Mouse (Mus musculus) hindbrain, embryonic 15.5 days (tissue): ENCODE results near the gene Agmat. TPM values are rescaled to one million over a fixed set of nuclear protein-coding genes. Genes with fewer than 3 reads are reported as not detected.
A peak's percentile ranks its signal among the peaks of the same experiment; 100 is the strongest.

Experiments used
- ATAC-seq: fragments of 200-750 bp; cut with Nextera tagmentation; 2 replicates; pipeline ENCODE4 v1.8.0; 2017; ENCODE audit warnings: low read depth, moderate number of reproducible peaks, moderate TSS enrichment; ENCODE audit not compliant: low FRiP score
- H3K27ac ChIP-seq: fragments of 300-500 bp; sonication (generic); replicated peaks from 2 replicates; pipeline ENCODE4 v1.5.1; 2015; ENCODE audit warnings: mild to moderate bottlenecking, inconsistent platforms
- H3K27me3 ChIP-seq: fragments of 300-500 bp; sonication (generic); 2 replicates; pipeline ENCODE4 v1.6.1; 2015; ENCODE audit warnings: control low read depth, inconsistent platforms
- H3K36me3 ChIP-seq: fragments of 300-500 bp; sonication (generic); 2 replicates; pipeline ENCODE4 v1.6.1; 2015; ENCODE audit warnings: control low read depth, inconsistent platforms
- H3K4me1 ChIP-seq: fragments of 300-500 bp; sonication (generic); replicated peaks from 2 replicates; pipeline ENCODE4 v1.6.1; 2015; ENCODE audit warnings: control low read depth, inconsistent platforms
- H3K4me2 ChIP-seq: fragments of 300-500 bp; sonication (generic); 2 replicates; pipeline ENCODE4 v1.6.1; 2015; ENCODE audit warnings: moderate library complexity, mild to moderate bottlenecking, inconsistent platforms
- H3K4me3 ChIP-seq: fragments of 300-500 bp; sonication (generic); 2 replicates; pipeline ENCODE4 v1.5.1; 2015; ENCODE audit warnings: mild to moderate bottlenecking, inconsistent platforms
- H3K9ac ChIP-seq: fragments of 300-500 bp; sonication (generic); 2 replicates; pipeline ENCODE4 v1.6.1; 2015; ENCODE audit warnings: inconsistent platforms
- H3K9me3 ChIP-seq: fragments of 300-500 bp; sonication (generic); 2 replicates; pipeline ENCODE4 v1.6.1; 2016; ENCODE audit warnings: control low read depth, inconsistent platforms
- WGBS: fragments of 180-500 bp; shearing (Covaris S2); methylation state at CpG from one replicate; pipeline ENCODE4 v1.1.7; 2015; 5-methylcytosine and 5-hydroxymethylcytosine counted together
- polyA plus RNA-seq: library from polyadenylated mRNA; unstranded; fragments of >200 nt; fragmentation: Nextera tagmentation; extraction: Ambion mirVana; gene quantifications from 2 replicates; pipeline ENCODE4 v1.2.1, GENCODE M21; 2015

Agmat gene
- 0.14 and 0.21 TPM in 2 replicates for polyA plus RNA-seq

DNA sequence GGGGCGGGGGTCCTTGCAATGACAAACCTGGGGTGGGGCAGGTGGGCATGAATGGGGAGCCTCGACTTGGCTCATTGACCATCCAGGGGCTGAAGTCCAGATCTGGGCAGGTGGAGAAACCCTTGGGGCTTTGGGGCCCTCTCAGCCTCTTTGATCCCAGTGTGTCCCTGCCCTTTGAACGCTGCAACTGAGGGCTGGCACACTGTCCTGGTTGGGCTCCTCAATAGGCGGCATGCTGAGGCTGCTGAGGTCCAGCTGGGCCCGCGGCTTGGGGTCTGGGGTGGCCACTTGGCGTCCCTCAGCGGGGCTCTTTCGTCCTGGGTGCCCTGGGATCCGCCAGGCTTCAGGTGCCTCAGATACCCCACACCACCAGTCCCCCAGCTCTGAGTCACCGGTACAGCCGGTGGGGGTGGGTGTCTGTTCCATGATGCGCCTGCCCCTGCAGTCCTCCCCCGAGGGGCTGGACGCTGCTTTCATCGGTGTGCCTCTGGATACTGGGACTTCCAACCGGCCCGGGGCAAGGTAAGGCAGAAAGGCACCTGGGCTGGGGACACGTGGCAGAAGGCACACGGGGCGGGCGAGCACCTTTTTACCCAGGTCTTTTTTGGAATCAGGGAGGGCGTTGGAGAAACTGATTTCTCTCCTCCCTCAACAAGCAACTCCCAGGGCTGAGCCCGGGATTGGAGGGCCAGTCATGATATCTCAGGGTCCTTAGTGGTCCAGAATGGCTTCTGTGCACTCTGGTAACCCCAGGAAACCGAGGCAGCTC, at the start of gene Agmat:
TSS of gene Agmat (plus strand) at position 95 of the 769 bp plus-strand sequence.
- Histone ChIP-seq H3K27me3 (no peaks in the 10 kb centered on the region), H3K4me2 (no peak within 1 kb of the TSS), H3K27ac (no peak within 1 kb of the TSS), H3K4me3 (no peak within 1 kb of the TSS), H3K9ac (no peak within 1 kb of the TSS), H3K36me3 (no peaks in the 10 kb centered on the region), H3K9me3 (no peaks in the 10 kb centered on the region), H3K4me1 (no peaks in the 10 kb centered on the region)
- no peak for ATAC-seq
- 27% methylated on average over 25 of the region's 25 CpGs for WGBS

DNA sequence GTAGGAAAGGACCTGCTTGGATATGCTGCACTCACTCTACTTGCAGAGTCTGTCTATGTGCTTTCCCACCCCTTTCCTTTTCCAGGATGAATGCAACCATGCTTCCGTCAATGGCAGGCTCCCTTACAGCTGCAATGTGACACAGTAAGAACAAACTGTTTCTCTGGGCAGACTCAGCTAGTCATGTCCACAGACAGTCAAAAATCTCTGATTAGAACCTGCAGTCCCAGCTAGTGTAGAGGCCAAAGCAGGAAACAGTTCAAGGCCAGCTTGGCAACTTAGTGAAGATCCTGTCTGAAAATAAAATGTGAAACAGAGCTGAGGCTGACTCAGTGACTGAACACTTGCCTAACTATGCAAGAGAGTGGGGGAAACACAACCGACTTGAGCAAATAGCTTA, 41.8 kb upstream of the Agmat start:
- Histone ChIP-seq H3K27ac (no peak overlapping the region), H3K4me1 (no peaks in the 10 kb centered on the region), H3K36me3 (peaks cover 77% of the 10 kb centered on the region), H3K27me3 (no peaks in the 10 kb centered on the region), H3K4me3 (no peak overlapping the region), H3K9ac (no peak overlapping the region), H3K4me2 (no peak overlapping the region), H3K9me3 (no peaks in the 10 kb centered on the region)
- no peak for ATAC-seq
- WGBS = 90% methylated on average over 2 of the region's 2 CpGs

DNA sequence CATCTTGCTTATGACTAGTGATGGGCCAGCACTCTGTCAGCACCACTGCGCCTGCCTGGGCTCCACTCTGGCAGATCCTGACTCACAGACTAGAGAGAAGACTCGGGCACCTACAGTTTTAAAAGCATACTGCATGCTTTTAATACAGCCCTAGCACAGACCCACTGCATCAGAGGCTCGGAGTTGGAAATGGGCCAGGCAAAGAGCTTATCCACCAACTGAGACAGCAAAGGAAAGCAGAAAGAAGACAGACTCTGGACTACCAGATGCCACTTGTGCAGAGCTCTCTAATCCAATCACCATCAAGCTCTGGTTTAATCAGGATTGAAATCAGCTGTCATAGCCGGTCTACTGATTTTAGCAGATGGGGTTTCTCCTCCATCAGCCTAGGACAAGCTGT, 41.1 kb upstream of the Agmat start:
- peak; percentile 73; the same call in 1 of the 2 replicates for ATAC-seq
- peaks cover 72% of the 10 kb centered on the region for H3K36me3 ChIP-seq
- no peak overlapping the region for H3K9ac ChIP-seq
- H3K4me3 ChIP-seq = no peak overlapping the region
- 72% methylated on average over 4 of the region's 4 CpGs for WGBS
- H3K27me3 ChIP-seq = no peaks in the 10 kb centered on the region
- no peaks in the 10 kb centered on the region for H3K4me1 ChIP-seq
- no peak overlapping the region for H3K4me2 ChIP-seq
- H3K9me3 ChIP-seq = no peaks in the 10 kb centered on the region
- no peak overlapping the region for H3K27ac ChIP-seq

DNA sequence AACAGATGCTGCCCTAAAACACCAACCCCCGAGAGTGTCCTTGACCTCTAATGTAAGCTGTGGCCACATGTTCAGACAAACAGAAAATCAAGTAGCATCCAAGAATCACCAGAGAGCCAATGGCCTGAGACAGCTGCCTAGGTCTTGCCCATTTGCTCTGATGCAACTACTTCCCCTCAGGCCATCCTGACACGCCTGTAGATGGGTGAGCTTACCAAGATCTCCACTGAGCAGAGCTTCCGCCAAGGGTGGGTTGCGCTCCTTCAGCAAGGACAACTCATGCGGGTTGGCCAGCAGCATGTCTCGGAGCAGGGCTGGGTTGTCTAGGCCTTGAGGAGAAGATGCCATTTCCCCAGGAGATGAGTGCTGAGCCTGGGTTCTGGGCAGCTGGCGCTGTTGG, 38.5 kb upstream of the Agmat start:
- Histone ChIP-seq H3K27me3 (no peaks in the 10 kb centered on the region), H3K36me3 (peaks cover 71% of the 10 kb centered on the region), H3K27ac (no peak overlapping the region), H3K9ac (no peak overlapping the region), H3K4me2 (no peak overlapping the region), H3K4me1 (no peaks in the 10 kb centered on the region), H3K9me3 (no peaks in the 10 kb centered on the region), H3K4me3 (no peak overlapping the region)
- WGBS = 94% methylated on average over 7 of the region's 7 CpGs
- no peak for ATAC-seq

DNA sequence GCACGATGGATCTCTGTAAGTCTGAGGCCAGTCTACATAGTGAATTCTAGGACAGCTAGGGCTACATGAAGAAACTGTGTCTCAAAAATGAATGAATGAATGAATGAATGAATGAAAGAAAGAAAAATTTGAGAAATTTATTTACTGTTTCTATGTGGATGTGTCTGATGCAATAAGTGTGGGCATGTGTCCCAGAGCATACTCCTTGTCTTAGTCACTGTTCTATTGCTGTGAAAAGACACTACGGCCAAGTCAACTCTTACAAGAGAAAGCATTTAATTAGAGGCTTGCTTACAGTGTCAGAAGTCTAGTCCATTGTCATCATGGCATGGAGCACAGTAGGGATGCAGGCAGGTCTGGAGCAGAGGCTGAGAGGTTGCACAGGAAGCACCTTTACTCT, 37.5 kb upstream of the Agmat start:
- ATAC-seq = no peak
- H3K27ac ChIP-seq = no peak overlapping the region
- no peak overlapping the region for H3K4me2 ChIP-seq
- H3K9me3 ChIP-seq = no peaks in the 10 kb centered on the region
- H3K4me1 ChIP-seq = no peaks in the 10 kb centered on the region
- no peak overlapping the region for H3K9ac ChIP-seq
- no peak overlapping the region for H3K4me3 ChIP-seq
- no peaks in the 10 kb centered on the region for H3K27me3 ChIP-seq
- peaks cover 66% of the 10 kb centered on the region for H3K36me3 ChIP-seq
- WGBS = 99% methylated on average over 2 of the region's 2 CpGs

DNA sequence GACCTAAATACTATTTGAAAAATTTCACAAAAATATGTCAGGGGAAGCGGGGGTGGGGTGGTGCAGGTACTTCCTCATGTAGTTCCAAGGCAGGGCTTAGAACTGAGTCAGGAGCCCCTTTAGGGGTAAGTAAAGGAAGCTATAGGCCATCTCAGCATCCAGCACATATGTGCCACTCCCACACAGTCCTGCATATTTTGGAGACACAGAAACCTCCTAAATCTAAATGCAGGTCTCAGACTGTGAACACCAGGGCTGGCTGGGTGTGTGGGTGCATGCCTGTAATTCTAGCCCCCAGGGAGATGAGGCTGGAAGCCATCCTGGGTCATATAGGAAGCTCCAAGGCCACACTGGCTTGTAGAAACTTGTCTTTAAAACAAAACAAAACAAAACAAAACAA, 35.2 kb upstream of the Agmat start:
- peaks cover 47% of the 10 kb centered on the region for H3K36me3 ChIP-seq
- 100% methylated on average over 1 of the region's 1 CpGs for WGBS
- no peaks in the 10 kb centered on the region; the same call in 1 of the 2 replicates for H3K4me1 ChIP-seq
- no peak overlapping the region for H3K4me2 ChIP-seq
- no peak for ATAC-seq
- H3K9me3 ChIP-seq = no peaks in the 10 kb centered on the region
- no peak overlapping the region for H3K27ac ChIP-seq
- no peak overlapping the region for H3K4me3 ChIP-seq
- no peaks in the 10 kb centered on the region for H3K27me3 ChIP-seq
- no peak overlapping the region for H3K9ac ChIP-seq

DNA sequence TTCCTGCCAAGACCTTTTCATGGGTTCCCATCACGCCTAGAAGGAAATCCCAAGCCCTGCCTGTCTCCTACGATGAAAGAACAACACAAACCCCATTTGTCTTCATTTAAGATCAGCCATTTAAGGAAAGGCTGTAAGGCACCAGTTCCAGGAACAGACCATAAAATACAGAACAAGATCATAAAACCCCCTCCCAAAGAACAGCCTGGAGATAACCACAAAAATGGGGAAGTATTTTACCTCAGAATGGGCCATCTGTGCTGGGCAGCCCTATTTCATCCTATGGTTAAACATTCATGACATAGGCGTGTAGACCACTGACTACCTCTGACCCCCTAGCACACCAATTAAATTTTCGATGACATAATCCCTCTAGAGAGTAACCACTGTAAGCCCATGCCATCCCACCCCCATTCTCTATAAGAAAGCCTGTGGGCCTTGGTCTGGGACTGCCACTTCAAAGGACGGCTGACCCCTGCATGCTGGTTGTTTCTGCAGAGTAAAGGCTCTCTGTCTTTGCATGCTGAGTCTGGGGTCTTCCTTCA, 32.8 kb upstream of the Agmat start:
- Histone ChIP-seq H3K4me3 (no peak overlapping the region), H3K9ac (no peak overlapping the region), H3K27me3 (no peaks in the 10 kb centered on the region), H3K36me3 (peaks cover 25% of the 10 kb centered on the region), H3K9me3 (no peaks in the 10 kb centered on the region), H3K4me1 (no peaks in the 10 kb centered on the region; the same call in 1 of the 2 replicates), H3K4me2 (no peak overlapping the region), H3K27ac (no peak overlapping the region)
- ATAC-seq = no peak
- 87% methylated on average over 5 of the region's 5 CpGs for WGBS

DNA sequence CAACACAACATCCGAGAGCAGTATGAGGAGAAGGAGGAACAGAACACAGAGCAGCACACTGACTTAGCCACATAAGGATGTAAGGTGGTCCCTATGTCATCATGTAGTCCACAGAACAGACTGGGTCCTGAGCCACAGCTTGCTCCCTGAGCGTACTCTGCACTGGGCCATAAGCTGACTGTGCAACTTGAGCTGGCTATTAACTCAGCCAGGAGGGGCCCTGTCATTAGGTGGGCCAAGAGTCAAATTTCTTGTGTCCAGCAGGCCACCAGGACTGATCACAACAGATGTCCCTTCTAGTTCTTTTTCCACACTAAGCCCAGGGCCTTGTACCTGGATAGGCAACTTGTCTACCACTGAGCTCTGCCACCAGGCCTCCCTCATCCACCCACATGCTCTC, 31.4 kb upstream of the Agmat start:
- no peak overlapping the region for H3K9ac ChIP-seq
- H3K4me2 ChIP-seq = no peak overlapping the region
- 92% methylated on average over 2 of the region's 2 CpGs for WGBS
- peaks cover 18% of the 10 kb centered on the region for H3K36me3 ChIP-seq
- peaks cover 6% of the 10 kb centered on the region for H3K4me1 ChIP-seq
- no peaks in the 10 kb centered on the region for H3K9me3 ChIP-seq
- H3K27me3 ChIP-seq = no peaks in the 10 kb centered on the region
- no peak for ATAC-seq
- H3K4me3 ChIP-seq = no peak overlapping the region
- no peak overlapping the region for H3K27ac ChIP-seq

DNA sequence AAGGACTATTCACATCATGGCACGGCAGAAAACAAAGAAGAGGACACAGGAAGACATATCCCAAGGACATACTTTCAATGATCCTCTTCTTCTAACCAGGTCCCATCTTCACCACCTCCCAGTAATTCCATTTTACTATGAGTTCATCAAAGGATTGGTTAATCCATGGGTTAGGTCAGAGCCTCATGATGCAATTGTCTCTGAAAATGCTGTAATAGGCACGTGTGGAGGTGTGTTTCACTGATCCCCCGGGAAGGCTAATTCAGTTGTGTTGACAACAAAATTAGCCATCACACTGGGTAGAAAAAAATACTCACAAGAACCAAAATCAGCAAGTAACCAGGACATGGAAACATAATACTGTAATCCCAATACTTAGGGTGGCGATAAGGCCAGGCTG, 28.8 kb upstream of the Agmat start:
- no peaks in the 10 kb centered on the region for H3K27me3 ChIP-seq
- no peak overlapping the region for H3K4me3 ChIP-seq
- H3K4me2 ChIP-seq = no peak overlapping the region
- no peak for ATAC-seq
- no peak overlapping the region for H3K27ac ChIP-seq
- no peak overlapping the region for H3K9ac ChIP-seq
- H3K36me3 ChIP-seq = peaks cover 8% of the 10 kb centered on the region
- H3K4me1 ChIP-seq = peaks cover 24% of the 10 kb centered on the region
- 84% methylated on average over 4 of the region's 4 CpGs for WGBS
- H3K9me3 ChIP-seq = no peaks in the 10 kb centered on the region

DNA sequence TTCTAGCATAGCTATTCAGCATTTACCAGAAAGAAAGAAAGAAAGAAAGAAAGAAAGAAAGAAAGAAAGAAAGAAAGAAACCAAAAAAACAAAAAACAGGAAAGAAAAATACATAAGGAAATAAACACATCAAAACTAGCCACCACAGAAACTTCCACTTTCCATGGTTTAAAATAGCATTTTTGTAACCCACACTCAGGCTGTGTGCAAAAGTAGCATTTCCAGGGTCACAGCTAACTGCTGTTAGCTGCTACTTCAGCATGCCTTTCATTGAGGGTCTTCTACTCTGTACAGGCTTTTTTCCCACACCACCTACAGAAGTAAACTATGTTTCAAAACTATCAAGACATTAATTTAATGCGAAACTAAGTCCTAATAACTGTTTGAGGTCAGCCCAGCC, 27.2 kb upstream of the Agmat start:
- Histone ChIP-seq H3K4me3 (no peak overlapping the region), H3K9ac (no peak overlapping the region), H3K27ac (no peak overlapping the region), H3K9me3 (no peaks in the 10 kb centered on the region), H3K27me3 (no peaks in the 10 kb centered on the region), H3K4me2 (no peak overlapping the region), H3K36me3 (no peaks in the 10 kb centered on the region), H3K4me1 (peaks cover 28% of the 10 kb centered on the region)
- ATAC-seq = no peak
- 90% methylated on average over 1 of the region's 1 CpGs for WGBS

DNA sequence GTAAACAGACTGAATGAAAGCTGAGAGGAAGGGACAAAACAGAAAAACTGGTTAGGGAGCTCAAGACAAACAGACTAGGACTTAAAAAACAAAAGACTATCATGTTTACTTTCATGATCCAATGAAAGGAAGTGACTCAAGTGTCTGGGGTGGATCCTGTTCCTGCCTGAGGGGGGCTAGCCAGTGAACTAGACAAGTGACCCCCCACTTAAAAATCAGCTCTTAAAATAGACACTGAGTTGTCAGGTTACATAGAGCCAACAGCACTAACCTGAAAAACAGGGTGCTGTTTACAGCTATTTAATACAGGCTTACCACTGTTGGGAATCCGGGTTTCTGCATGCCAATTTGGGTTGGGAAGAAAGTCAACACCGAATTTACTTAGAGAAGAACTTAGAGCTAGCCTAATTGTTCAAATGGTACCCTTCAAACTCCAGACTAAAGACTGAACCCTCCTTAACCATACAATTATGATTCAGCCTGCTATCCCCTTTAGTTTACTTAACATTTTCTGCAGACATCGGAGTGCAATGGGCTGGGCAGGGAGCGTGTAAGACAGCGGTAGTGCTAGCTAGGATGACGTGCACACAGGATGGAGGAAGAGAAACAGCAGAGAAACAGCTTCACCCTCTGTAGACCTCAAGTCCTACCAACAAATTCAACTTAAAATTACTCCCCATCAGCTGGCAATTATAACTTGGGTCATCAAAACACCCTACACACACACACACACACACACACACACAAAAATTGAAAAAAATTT, 25.5 kb upstream of the Agmat start:
- Histone ChIP-seq H3K4me2 (peak overlapping the region; percentile 72), H3K27me3 (no peaks in the 10 kb centered on the region), H3K9me3 (no peaks in the 10 kb centered on the region), H3K36me3 (no peaks in the 10 kb centered on the region), H3K4me1 (peaks cover 28% of the 10 kb centered on the region), H3K9ac (no peak overlapping the region), H3K27ac (no peak overlapping the region), H3K4me3 (no peak overlapping the region)
- WGBS = 85% methylated on average over 6 of the region's 6 CpGs
- no peak for ATAC-seq

DNA sequence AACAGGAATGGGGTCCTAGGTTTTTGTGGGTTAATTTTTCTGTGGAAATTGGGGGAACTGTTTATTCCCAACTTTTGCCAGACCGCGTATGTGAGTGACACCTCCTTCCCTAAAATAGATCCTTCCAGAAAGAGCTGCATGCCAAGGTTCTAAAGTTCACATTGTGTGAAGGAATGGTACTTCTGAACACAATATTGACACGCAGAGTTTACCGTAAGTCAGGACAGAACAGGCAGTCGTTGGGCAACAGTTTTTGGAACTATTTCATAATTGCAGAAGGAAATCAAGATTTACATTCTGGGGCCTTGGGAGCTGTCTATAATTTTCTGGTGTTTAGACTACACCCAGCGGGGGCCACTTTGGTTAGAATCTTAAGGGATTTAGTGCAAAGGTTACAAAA, 24.5 kb upstream of the Agmat start:
- Histone ChIP-seq H3K4me2 (peak overlapping the region; percentile 72), H3K27me3 (no peaks in the 10 kb centered on the region), H3K9me3 (no peaks in the 10 kb centered on the region), H3K27ac (no peak overlapping the region), H3K36me3 (no peaks in the 10 kb centered on the region), H3K9ac (peak overlapping the region; percentile 77), H3K4me3 (peak overlapping the region; percentile 71), H3K4me1 (peaks cover 28% of the 10 kb centered on the region)
- 82% methylated on average over 6 of the region's 6 CpGs for WGBS
- no peak for ATAC-seq
